Mouse (Mus musculus): Measurements from ENCODE around the gene Spam1. TPM values are rescaled to one million over a fixed set of nuclear protein-coding genes. Genes with fewer than 3 reads are reported as not detected.

The Spam1 gene
- total RNA-seq (2021): not detected
- long read RNA-seq, experiment 1: 0 reads
- long read RNA-seq, experiment 2: 0 reads

- DNase-seq: no peak
Observed at GRCm38 (mm10) chr6:24790888-24791287, at the start of gene Spam1. Spam1 (plus strand) TSS chr6:24791188.

- no peak for DNase-seq
Observed at GRCm38 (mm10) chr6:24748029-24748428, 43.0 kb upstream of the Spam1 start, which contains the start of gene Hyal4. Hyal4 (plus strand) TSS chr6:24748329.

GRCm38 (mm10) chr6:24759281-24759680 lies 31.7 kb upstream of the Spam1 start:
- no peak for DNase-seq

- no peak for DNase-seq
Observed at GRCm38 (mm10) chr6:24766261-24766660, 24.7 kb upstream of the Spam1 start.

- no peak for DNase-seq
Observed at GRCm38 (mm10) chr6:24779182-24779581, 11.8 kb upstream of the Spam1 start.

GRCm38 (mm10) chr6:24822070-24822469 lies 31.1 kb downstream of the Spam1 start:
- no peak for DNase-seq

Other genes starting within 250 kb of the Spam1 start
- under 1 TPM in 1 of 2 experiments, not detected in 1; 0.26 TPM for gene Lmod2, start 193.4 kb upstream of the Spam1 start, total RNA-seq (2021)
- 10 to 100 TPM; 57.7 to 70.4 TPM for gene Wasl, start 126.2 kb upstream of the Spam1 start, total RNA-seq (2021)
- gene Hyal6, start 57.9 kb upstream of the Spam1 start, total RNA-seq (2021): not detected
- gene Hyal4, start 42.9 kb upstream of the Spam1 start, total RNA-seq (2021): not detected
- gene Hyal5, start 66.8 kb downstream of the Spam1 start, total RNA-seq (2021): not detected
- gene Tmem229a, start 165.1 kb downstream of the Spam1 start, total RNA-seq (2021): under 1 TPM; 0.10 to 0.26 TPM